Mouse (Mus musculus): ENCODE results near the gene Praf2.

DNA sequence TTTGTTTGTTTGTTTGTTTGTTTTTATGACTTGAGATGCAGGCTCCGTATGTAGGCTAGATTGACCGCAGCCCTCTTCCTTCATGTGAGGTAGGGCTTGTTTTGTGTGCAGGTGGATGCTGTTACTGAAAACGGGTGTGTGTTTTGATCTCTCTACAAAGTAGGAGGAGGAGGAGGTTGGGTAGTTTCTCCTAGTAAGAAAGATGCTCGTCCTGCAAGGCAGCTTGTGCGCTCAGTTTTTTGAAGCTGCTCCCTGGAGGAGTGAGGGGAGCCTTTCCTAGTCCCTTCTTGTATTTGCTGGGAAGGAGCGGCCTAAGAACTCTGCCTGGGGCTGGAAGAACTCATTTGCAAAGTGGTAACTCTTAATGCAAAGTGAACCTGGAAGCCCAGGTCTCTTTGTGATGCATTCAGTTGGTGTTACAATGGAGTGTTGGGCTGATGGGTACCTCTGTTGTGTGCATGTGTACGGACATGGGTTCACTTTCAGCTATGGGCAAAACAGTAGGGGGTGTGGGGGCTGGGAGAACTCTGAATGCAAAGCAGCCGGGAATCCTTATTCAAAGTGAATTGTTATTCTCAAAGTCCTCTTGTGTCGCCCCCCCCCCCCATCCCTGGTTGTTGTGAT, 36.5 kb downstream of the Praf2 start:
- no peak for TF ChIP-seq CTCF (IDR thresholded peaks at IDR 0.05; ENCODE audit: low read depth)
- no peak for TF ChIP-seq EP300 (IDR thresholded peaks at IDR 0.05; ENCODE audit: low read depth)

Data from liver, postnatal 0 days (tissue).